Mouse (Mus musculus) heart, postnatal 0 days (tissue): ENCODE data around the gene Ino80.

ENCODE experiments used
- CTCF ChIP-seq: IDR thresholded peaks from 2 replicates; pipeline ENCODE4 v1.5.1; 2016; ENCODE audit warnings: antibody characterized with exemption, control low read depth, low read depth
- EP300 ChIP-seq: IDR thresholded peaks from 2 replicates; pipeline ENCODE4 v1.6.1; 2016; ENCODE audit warnings: antibody characterized with exemption, low read depth

- TF ChIP-seq CTCF: peak; percentile 22; the same call in 1 of the 2 replicates
- no peak for TF ChIP-seq EP300
Observed at GRCm38 (mm10) chr2:119507108-119507507, 29.6 kb upstream of the Ino80 start.
